Mouse (Mus musculus) embryonic facial prominence, embryonic 12.5 days (tissue): ENCODE data around the gene Tgfbr3. TPM values are rescaled to one million over a fixed set of nuclear protein-coding genes. Genes with fewer than 3 reads are reported as not detected.

ENCODE experiments used
- ATAC-seq: fragments of 200-750 bp; cut with Nextera tagmentation; 2 replicates; pipeline ENCODE4 v1.8.0; 2017; ENCODE audit not compliant: insufficient number of reproducible peaks, insufficient read depth, low FRiP score, low TSS enrichment
- H3K27ac ChIP-seq: fragments of 300-500 bp; sonication (generic); 2 replicates; pipeline ENCODE4 v1.5.1; 2016; ENCODE audit warnings: mild to moderate bottlenecking
- H3K27me3 ChIP-seq: fragments of 300-500 bp; sonication (generic); 2 replicates; pipeline ENCODE4 v1.6.1; 2016; ENCODE audit warnings: mild to moderate bottlenecking, moderate library complexity
- H3K36me3 ChIP-seq: fragments of 300-500 bp; sonication (generic); 2 replicates; pipeline ENCODE4 v1.6.1; 2016; ENCODE audit warnings: mild to moderate bottlenecking
- H3K4me1 ChIP-seq: fragments of 300-500 bp; sonication (generic); 2 replicates; pipeline ENCODE4 v1.6.1; 2016
- H3K4me2 ChIP-seq: fragments of 300-500 bp; sonication (generic); replicated peaks from 2 replicates; pipeline ENCODE4 v1.6.1; 2016; ENCODE audit warnings: mild to moderate bottlenecking, moderate library complexity
- H3K4me3 ChIP-seq: fragments of 300-500 bp; sonication (generic); 2 replicates; pipeline ENCODE4 v1.5.1; 2016; ENCODE audit warnings: mild to moderate bottlenecking
- H3K9ac ChIP-seq: fragments of 300-500 bp; sonication (generic); 2 replicates; pipeline ENCODE4 v1.6.1; 2016; ENCODE audit warnings: mild to moderate bottlenecking, moderate library complexity
- H3K9me3 ChIP-seq: fragments of 300-500 bp; sonication (generic); 2 replicates; pipeline ENCODE4 v1.6.1; 2016; ENCODE audit warnings: mild to moderate bottlenecking, moderate library complexity
- WGBS: fragments of 180-500 bp; shearing (Covaris S2); methylation state at CpG from one replicate; pipeline ENCODE4 v1.1.7; 2016; 5-methylcytosine and 5-hydroxymethylcytosine counted together
- polyA plus RNA-seq: library from polyadenylated mRNA; unstranded; fragments of >200 nt; fragmentation: Nextera tagmentation; extraction: Ambion mirVana; gene quantifications from 2 replicates; pipeline ENCODE4 v1.2.1, GENCODE M21; 2016

Tgfbr3 gene
- polyA plus RNA-seq, 1 experiment from 2014 or later = 25.3 TPM

DNA sequence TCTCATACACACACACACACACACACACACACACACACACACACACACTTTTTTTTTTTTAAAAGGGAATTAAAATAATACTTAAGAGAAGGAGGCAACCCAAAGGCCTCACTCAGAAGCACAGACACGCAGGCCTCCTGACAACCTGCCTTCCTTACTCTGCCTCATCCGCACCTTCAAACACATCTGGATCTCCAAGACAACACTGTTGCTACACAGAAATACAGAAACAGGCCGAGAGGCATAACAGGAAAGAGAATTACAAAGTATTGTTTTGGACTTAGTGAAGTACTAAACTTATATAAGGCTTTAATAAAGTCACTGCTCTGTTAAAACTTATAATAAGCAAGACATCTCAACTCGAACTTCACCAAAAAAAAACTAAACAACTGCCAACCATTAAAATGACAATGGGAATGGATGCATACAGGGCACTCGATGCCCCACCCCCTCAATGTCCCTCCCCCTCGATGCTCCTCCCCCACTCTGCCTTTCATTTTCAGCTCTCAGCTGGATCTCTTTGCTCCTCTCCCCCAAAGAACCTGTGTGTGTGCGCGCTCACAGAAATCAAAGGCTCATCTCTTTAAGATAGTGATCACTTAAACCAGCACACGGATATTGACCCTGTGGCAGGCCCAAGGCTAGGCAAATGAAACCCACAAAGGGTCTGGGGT, 87.8 kb downstream of the Tgfbr3 start:
- no peak for ATAC-seq
- H3K27me3 ChIP-seq = no peaks in the 10 kb centered on the region
- peaks cover 52% of the 10 kb centered on the region for H3K4me1 ChIP-seq
- no peaks in the 10 kb centered on the region for H3K36me3 ChIP-seq
- WGBS = 66% methylated on average over 9 of the region's 9 CpGs
- peak overlapping the region; percentile 88 for H3K27ac ChIP-seq
- H3K9me3 ChIP-seq = no peaks in the 10 kb centered on the region
- no peak overlapping the region for H3K4me3 ChIP-seq
- H3K9ac ChIP-seq = no peak overlapping the region
- H3K4me2 ChIP-seq = no peak overlapping the region

DNA sequence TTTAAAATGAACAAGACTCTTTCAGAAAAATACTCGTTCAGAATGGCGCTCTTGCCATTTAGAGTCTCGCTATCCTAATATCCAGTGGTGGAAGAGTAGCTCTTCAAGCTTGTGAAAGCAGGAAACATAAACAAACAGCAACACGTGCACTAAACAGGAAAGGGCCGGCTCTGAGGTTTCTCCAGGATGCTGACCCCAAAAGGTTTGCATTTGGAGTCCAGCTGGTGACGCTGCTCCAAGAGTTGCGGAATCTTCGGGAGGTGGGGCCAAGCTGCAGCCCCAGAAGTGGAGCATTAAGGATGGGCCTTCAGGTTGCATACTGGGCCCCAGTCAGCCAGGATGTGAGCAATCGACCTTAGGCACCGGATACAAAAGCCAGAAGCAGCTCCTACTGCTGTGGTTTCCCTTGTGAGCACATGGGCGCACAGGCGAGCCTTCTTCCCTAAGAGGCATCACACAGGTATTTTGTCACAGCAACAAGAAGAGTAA, 88.5 kb downstream of the Tgfbr3 start:
- H3K4me3 ChIP-seq = no peak overlapping the region
- no peak overlapping the region for H3K9ac ChIP-seq
- ATAC-seq = no peak
- H3K4me2 ChIP-seq = no peak overlapping the region
- no peaks in the 10 kb centered on the region for H3K27me3 ChIP-seq
- no peaks in the 10 kb centered on the region for H3K36me3 ChIP-seq
- H3K27ac ChIP-seq = peak overlapping the region; percentile 88
- peaks cover 57% of the 10 kb centered on the region for H3K4me1 ChIP-seq
- WGBS = 37% methylated on average over 12 of the region's 12 CpGs
- no peaks in the 10 kb centered on the region for H3K9me3 ChIP-seq

DNA sequence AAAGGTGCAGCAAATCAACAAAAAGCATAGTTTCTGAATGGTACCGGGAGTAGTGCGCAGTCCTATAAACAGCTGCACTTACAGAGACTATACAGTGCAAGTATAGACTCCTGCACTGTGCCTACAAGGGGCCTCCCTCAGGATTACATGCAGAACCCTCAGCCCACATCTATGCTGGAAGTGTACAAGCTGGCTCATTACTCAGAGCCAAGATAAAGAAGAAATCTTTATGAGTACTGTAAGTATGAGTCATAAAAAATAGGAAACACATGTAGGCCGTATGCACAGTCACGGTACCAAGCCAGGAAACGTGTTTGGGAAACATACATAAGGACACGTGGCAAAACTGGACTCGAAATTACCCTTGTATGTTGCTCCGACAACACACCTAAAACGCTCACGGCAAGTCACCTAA, 89.2 kb downstream of the Tgfbr3 start:
- peaks cover 63% of the 10 kb centered on the region for H3K4me1 ChIP-seq
- ATAC-seq = peak; percentile 85
- no peaks in the 10 kb centered on the region for H3K9me3 ChIP-seq
- 0 out of 2 replicates have a peak overlapping the region, but pooled peaks have one; percentile 15 for H3K4me2 ChIP-seq
- 46% methylated on average over 10 of the region's 10 CpGs for WGBS
- H3K27me3 ChIP-seq = no peaks in the 10 kb centered on the region
- H3K9ac ChIP-seq = no peak overlapping the region
- H3K4me3 ChIP-seq = no peak overlapping the region
- peak overlapping the region; percentile 88 for H3K27ac ChIP-seq
- H3K36me3 ChIP-seq = no peaks in the 10 kb centered on the region

DNA sequence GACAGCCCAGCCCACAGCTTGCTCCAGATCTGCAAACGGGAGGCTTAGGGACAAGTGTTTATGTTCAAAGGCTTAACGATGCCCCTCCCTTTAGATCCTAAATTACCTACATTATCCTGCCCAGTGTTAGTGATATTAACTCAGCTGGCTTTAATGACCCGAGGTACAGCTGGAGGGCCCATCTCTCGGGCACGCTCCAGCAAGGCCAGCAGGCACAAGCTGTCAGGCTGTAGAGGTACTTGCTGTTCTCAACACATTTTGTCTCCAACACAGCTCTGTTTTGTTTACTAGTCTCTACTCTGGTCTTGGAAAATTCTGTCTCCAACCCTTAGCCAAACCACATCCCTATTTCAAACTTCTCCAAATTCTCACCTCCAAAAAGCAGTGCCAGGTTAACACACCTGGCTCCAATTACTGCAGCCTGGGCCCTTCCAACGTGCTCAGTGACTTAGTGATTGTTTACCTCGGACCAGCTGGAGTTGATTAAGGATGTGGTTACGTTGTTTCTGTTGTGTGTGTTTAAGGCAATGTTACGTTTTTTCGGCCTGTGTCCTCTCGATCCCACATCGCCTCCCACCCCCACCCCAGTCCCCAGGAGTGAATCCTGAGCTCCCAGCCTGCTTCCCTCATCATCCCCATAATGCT, 93.6 kb downstream of the Tgfbr3 start:
- peak; percentile 79 for ATAC-seq

DNA sequence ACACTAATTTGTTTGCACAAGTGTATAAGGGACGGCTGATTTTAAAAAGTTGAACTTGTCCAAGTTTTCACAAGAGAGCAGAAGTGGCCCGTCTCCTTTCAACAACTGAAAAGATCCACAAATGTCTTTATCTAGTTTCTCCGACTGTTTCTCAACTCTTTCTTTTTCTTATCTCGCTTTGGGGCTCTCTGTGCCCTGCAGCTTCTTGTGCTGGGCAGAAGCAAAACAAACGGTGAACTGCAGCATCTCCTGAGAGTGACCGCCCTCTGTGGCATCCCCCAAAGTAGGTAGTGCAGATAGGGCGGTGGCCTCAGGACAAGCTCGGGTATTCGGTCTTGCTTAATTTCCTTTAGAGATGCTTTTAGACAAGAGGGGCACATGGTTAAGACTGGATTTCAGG, 96.3 kb downstream of the Tgfbr3 start:
- no peak overlapping the region for H3K4me2 ChIP-seq
- no peaks in the 10 kb centered on the region for H3K9me3 ChIP-seq
- H3K4me1 ChIP-seq = peaks cover 31% of the 10 kb centered on the region
- H3K27me3 ChIP-seq = no peaks in the 10 kb centered on the region
- no peak overlapping the region for H3K4me3 ChIP-seq
- no peak for ATAC-seq
- WGBS = 82% methylated on average over 9 of the region's 9 CpGs
- no peaks in the 10 kb centered on the region for H3K36me3 ChIP-seq
- no peak overlapping the region for H3K9ac ChIP-seq
- no peak overlapping the region for H3K27ac ChIP-seq

More for the DNA sequence above, 93.6 kb downstream of the Tgfbr3 start:
- no peaks in the 10 kb centered on the region for H3K9me3 ChIP-seq
- peak overlapping the region; percentile 7; the same call in 1 of the 2 replicates for H3K4me2 ChIP-seq
- H3K27me3 ChIP-seq = no peaks in the 10 kb centered on the region
- no peak overlapping the region for H3K9ac ChIP-seq
- peak overlapping the region; percentile 90 for H3K27ac ChIP-seq
- 13% methylated on average over 12 of the region's 12 CpGs for WGBS
- H3K36me3 ChIP-seq = no peaks in the 10 kb centered on the region
- H3K4me1 ChIP-seq = peaks cover 48% of the 10 kb centered on the region
- no peak overlapping the region for H3K4me3 ChIP-seq

DNA sequence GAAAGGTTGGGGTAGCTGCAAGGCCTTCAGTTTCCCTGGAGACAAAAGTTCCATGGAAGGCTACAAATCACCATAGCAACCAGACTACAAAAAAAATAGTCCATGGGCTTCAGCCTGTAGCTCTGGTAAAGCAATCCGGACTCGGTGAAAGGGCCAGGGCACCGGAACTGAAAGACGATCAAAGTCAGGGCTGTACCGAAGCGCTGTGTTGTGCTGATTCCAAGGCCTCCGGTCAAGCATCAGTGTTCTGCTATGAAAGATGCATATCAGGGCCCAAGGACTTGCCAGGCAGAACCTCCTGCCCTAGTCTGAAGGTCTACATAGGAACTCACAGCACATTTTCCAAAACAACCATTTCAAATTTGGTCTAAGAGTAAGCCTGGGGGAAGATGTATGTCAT, 97.1 kb downstream of the Tgfbr3 start:
- ATAC-seq = no peak
- Histone ChIP-seq H3K9me3 (no peaks in the 10 kb centered on the region), H3K4me3 (no peak overlapping the region), H3K27ac (no peak overlapping the region), H3K4me1 (peaks cover 31% of the 10 kb centered on the region), H3K4me2 (no peak overlapping the region), H3K27me3 (no peaks in the 10 kb centered on the region), H3K36me3 (no peaks in the 10 kb centered on the region), H3K9ac (no peak overlapping the region)
- 73% methylated on average over 7 of the region's 7 CpGs for WGBS

DNA sequence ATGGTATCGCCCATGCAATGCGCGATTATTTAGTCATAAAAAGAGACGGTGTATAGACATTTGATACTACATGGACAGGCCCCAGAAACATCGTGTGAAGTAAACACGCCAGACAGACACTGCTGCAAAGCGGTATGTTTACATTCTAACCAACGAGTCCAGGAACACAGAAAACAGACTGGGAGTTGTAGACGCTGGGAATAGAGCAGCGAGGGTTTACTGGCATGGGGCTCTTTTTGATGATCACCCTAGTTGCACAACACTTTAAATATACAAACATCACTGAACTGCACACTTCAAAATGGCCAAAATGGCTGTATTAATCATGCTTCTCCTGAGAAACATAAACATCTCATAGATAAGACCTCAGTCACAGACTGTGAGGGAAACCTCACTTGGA, 100.9 kb downstream of the Tgfbr3 start:
- no peaks in the 10 kb centered on the region for H3K27me3 ChIP-seq
- H3K27ac ChIP-seq = no peak overlapping the region
- 81% methylated on average over 10 of the region's 10 CpGs for WGBS
- H3K36me3 ChIP-seq = no peaks in the 10 kb centered on the region
- no peak overlapping the region for H3K9ac ChIP-seq
- H3K4me1 ChIP-seq = peaks cover 8% of the 10 kb centered on the region; the same call in 1 of the 2 replicates
- H3K4me2 ChIP-seq = no peak overlapping the region
- H3K4me3 ChIP-seq = no peak overlapping the region
- no peak for ATAC-seq
- no peaks in the 10 kb centered on the region for H3K9me3 ChIP-seq

DNA sequence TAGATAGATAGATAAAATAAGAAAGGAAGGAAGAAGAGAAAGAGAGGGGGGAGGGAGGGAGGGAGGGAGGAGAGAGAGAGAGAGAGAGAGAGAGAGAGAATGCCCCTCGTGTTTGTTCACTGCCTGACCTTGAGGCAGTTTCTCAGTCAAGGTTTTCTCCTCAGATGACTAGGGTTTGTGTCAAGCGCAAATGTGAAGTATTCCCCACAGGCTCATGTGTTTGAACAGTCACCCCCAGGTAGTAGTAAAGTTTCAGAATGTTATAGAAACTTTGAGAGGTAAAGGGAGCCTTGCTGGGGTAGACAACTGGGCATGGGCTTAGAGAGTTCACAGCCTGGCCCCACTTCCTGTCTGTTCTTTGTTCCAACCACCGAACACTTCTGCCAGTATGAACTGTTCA, 103.2 kb downstream of the Tgfbr3 start:
- no peak for ATAC-seq
- Histone ChIP-seq H3K36me3 (no peaks in the 10 kb centered on the region), H3K4me3 (no peak overlapping the region), H3K27ac (no peak overlapping the region), H3K9ac (no peak overlapping the region), H3K27me3 (no peaks in the 10 kb centered on the region), H3K4me2 (no peak overlapping the region), H3K4me1 (peaks cover 3% of the 10 kb centered on the region; the same call in 1 of the 2 replicates), H3K9me3 (no peaks in the 10 kb centered on the region)
- WGBS = 83% methylated on average over 3 of the region's 3 CpGs

DNA sequence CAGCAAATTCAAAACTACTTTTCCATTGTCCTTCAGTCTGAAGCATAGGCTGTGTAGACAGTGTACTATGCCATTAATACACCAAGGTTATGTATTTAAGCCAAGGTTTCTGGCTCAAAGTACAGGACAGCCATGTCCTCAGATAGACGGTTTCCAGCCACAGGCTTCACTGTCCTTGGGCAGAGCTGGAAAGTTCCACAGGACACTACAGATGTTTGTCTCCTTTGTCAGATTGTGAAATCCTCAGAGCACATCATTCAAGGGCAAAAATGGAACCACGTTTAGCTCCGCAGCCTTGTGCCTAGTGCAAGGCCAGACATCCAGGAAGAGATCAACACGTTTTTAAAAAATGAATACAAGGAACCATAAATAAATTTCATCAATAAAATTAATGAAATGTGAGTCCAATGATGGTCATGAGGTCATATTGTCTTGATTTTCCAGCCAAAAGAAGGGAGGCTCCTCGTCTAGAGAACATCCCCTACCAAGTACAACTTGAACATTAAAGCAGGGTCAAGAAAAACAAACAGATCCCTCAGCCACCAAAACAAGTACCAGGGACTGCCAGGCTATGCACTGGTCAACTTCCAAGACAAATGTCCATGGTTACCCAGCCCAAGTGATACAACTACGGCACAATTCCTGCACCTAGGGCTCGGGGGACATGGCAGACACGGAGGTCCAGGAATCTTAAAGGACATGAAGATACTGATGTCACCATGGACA, 105.1 kb downstream of the Tgfbr3 start:
- Histone ChIP-seq H3K36me3 (no peaks in the 10 kb centered on the region), H3K27me3 (no peaks in the 10 kb centered on the region), H3K9ac (no peak overlapping the region), H3K27ac (no peak overlapping the region), H3K4me3 (no peak overlapping the region), H3K4me2 (no peak overlapping the region), H3K9me3 (no peaks in the 10 kb centered on the region), H3K4me1 (peaks cover 4% of the 10 kb centered on the region)
- WGBS = 84% methylated on average over 8 of the region's 8 CpGs
- no peak for ATAC-seq

DNA sequence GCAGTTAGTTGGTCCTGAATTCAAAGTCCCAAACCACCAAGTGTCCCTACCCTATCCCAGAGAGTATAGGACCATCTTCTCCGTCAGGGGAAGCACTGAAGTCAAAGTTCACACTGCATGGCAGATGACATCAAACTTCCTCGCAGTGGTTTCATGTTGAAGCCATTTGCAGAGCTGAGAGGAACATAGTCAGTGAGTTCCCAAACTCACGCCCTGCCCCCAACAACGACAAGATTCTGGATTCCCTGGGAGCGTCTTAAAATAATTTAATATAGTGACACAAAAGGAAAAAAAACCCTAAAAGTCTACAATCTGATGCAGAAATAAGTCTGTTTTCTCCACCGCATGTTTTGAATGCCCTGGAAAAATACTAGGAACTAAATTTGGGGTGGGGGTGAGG, 105.9 kb downstream of the Tgfbr3 start:
- ATAC-seq = no peak
- no peak overlapping the region for H3K27ac ChIP-seq
- H3K9ac ChIP-seq = no peak overlapping the region
- no peaks in the 10 kb centered on the region for H3K36me3 ChIP-seq
- H3K9me3 ChIP-seq = no peaks in the 10 kb centered on the region
- H3K27me3 ChIP-seq = no peaks in the 10 kb centered on the region
- H3K4me1 ChIP-seq = peaks cover 8% of the 10 kb centered on the region
- 64% methylated on average over 6 of the region's 6 CpGs for WGBS
- no peak overlapping the region for H3K4me2 ChIP-seq
- H3K4me3 ChIP-seq = no peak overlapping the region

DNA sequence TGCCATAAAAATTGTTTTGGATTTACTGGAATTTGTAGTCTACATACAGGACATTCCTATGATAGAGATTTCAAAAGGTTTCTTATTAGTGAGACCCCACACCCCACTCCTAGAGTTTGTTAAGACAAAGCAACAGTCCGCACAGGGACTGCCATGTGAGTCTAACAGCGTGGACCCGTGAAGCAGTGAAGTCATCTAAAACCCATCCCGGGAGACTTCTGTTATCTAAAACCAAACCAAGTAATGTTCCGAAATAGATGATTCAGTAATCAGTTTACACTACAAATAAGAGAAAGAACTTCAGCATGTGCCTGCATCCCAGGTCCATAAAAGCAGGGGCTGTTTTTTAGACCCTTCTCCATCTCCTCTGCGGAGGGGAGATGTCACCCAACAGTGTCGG, 106.7 kb downstream of the Tgfbr3 start:
- peaks cover 12% of the 10 kb centered on the region for H3K4me1 ChIP-seq
- no peak overlapping the region for H3K4me3 ChIP-seq
- H3K27ac ChIP-seq = no peak overlapping the region
- no peak overlapping the region for H3K9ac ChIP-seq
- ATAC-seq = no peak
- H3K9me3 ChIP-seq = no peaks in the 10 kb centered on the region
- no peak overlapping the region for H3K4me2 ChIP-seq
- WGBS = 88% methylated on average over 7 of the region's 7 CpGs
- no peaks in the 10 kb centered on the region for H3K27me3 ChIP-seq
- no peaks in the 10 kb centered on the region for H3K36me3 ChIP-seq

DNA sequence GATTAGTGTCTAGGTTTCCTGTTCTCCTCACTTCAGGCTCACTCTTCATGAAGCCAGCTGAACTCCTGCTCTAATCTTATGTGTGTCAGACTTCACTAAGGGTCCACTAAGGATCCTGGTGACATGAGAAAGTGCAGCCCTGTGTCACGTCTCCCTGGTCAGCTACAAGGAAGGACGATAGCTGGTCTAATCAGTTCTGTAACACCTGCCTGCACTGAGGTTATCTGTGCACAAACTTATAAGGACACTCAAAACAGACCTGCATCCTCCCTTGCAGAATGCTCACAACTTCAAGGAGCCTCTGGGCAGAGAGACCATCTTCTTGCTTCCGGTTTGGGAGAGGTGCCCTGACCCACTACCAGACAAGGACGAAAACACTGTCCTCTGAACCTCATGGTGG, 107.6 kb downstream of the Tgfbr3 start:
- no peaks in the 10 kb centered on the region for H3K27me3 ChIP-seq
- ATAC-seq = no peak
- H3K9ac ChIP-seq = no peak overlapping the region
- H3K4me1 ChIP-seq = peaks cover 20% of the 10 kb centered on the region
- WGBS = 90% methylated on average over 4 of the region's 4 CpGs
- no peaks in the 10 kb centered on the region for H3K9me3 ChIP-seq
- no peak overlapping the region for H3K27ac ChIP-seq
- no peak overlapping the region for H3K4me2 ChIP-seq
- no peaks in the 10 kb centered on the region for H3K36me3 ChIP-seq
- no peak overlapping the region for H3K4me3 ChIP-seq
